Mouse (Mus musculus) midbrain, embryonic 15.5 days (tissue): ENCODE measurements around the gene S100a5. TPM values are rescaled to one million over a fixed set of nuclear protein-coding genes. Genes with fewer than 3 reads are reported as not detected.

Experiments
- ATAC-seq: fragments of 200-750 bp; cut with Nextera tagmentation; replicated peaks from 2 replicates; pipeline ENCODE4 v1.8.0; 2017; ENCODE audit warnings: moderate TSS enrichment
- H3K27ac ChIP-seq: fragments of 300-500 bp; sonication (generic); 2 replicates; pipeline ENCODE4 v1.5.1; 2015; ENCODE audit warnings: mild to moderate bottlenecking, inconsistent platforms
- H3K27me3 ChIP-seq: fragments of 300-500 bp; sonication (generic); replicated peaks from 2 replicates; pipeline ENCODE4 v1.6.1; 2015; ENCODE audit warnings: inconsistent platforms
- H3K36me3 ChIP-seq: fragments of 300-500 bp; sonication (generic); replicated peaks from 2 replicates; pipeline ENCODE4 v1.6.1; 2015; ENCODE audit warnings: inconsistent platforms
- H3K4me1 ChIP-seq: fragments of 300-500 bp; sonication (generic); 2 replicates; pipeline ENCODE4 v1.6.1; 2015; ENCODE audit warnings: inconsistent platforms
- H3K4me2 ChIP-seq: fragments of 300-500 bp; sonication (generic); 2 replicates; pipeline ENCODE4 v1.6.1; 2015; ENCODE audit warnings: inconsistent platforms, mild to moderate bottlenecking, moderate library complexity
- H3K4me3 ChIP-seq: fragments of 300-500 bp; sonication (generic); 2 replicates; pipeline ENCODE4 v1.5.1; 2015; ENCODE audit warnings: mild to moderate bottlenecking, inconsistent platforms
- H3K9ac ChIP-seq: fragments of 300-500 bp; sonication (generic); 2 replicates; pipeline ENCODE4 v1.6.1; 2015; ENCODE audit warnings: mild to moderate bottlenecking, inconsistent platforms
- H3K9me3 ChIP-seq: fragments of 300-500 bp; sonication (generic); 2 replicates; pipeline ENCODE4 v1.6.1; 2016; ENCODE audit warnings: inconsistent platforms
- whole genome bisulfite sequencing: fragments of 180-500 bp; shearing (Covaris S2); methylation state at CpG from one replicate; pipeline ENCODE4 v1.1.7; 2015; ENCODE audit warnings: mixed read lengths; 5-methylcytosine and 5-hydroxymethylcytosine counted together
- polyA plus RNA-seq: library from polyadenylated mRNA; unstranded; fragments of >200 nt; fragmentation: Nextera tagmentation; extraction: Ambion mirVana; gene quantifications from 2 replicates; pipeline ENCODE4 v1.2.1, GENCODE M21; 2015

S100a5 gene
- polyA plus RNA-seq, 1 experiment from 2014 or later = not detected

GRCm38 (mm10) chr3:90603623-90604022, 4.7 kb upstream of the S100a5 start, which contains the start of gene S100a4:
Gene S100a4 (plus strand): TSS chr3:90603771.
- H3K4me1 ChIP-seq = no peaks in the 10 kb centered on the region
- H3K36me3 ChIP-seq = no peaks in the 10 kb centered on the region
- H3K9ac ChIP-seq = no peak within 1 kb of the TSS
- H3K27ac ChIP-seq = no peak within 1 kb of the TSS
- 64% methylated on average over 3 of the region's 3 CpGs for WGBS
- H3K4me3 ChIP-seq = no peak within 1 kb of the TSS
- no peaks in the 10 kb centered on the region for H3K27me3 ChIP-seq
- no peak within 1 kb of the TSS for H3K4me2 ChIP-seq
- H3K9me3 ChIP-seq = no peaks in the 10 kb centered on the region
- ATAC-seq = no peak

DNA sequence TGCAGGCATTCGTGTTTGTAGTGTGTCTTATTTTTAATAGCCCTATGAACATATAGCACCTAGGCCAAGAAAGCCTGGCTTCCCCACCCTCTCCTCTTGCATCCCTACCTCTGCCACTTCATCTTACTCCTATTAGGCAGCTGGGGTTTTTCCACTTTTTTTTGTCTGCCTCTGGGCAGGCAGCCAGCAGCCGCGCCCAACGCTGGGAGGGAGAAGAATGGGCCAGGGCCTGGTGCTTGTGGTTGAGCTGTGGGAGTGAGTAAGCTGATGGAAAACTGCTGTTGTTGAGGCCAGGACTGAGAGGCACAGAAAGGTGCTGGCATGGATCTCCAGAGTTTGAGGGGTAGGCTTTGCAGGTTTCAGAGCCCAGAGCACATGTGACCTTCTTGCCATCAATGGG, 3.9 kb upstream of the S100a5 start:
- Histone ChIP-seq H3K9ac (no peak overlapping the region), H3K27me3 (no peaks in the 10 kb centered on the region), H3K36me3 (no peaks in the 10 kb centered on the region), H3K4me2 (no peak overlapping the region), H3K4me3 (no peak overlapping the region), H3K9me3 (no peaks in the 10 kb centered on the region), H3K27ac (no peak overlapping the region), H3K4me1 (no peaks in the 10 kb centered on the region)
- ATAC-seq = 0 out of 2 replicates have a peak, but pooled peaks have one; percentile 14
- 64% methylated on average over 4 of the region's 4 CpGs for whole genome bisulfite sequencing

- H3K4me3 ChIP-seq = no peak overlapping the region
- 83% methylated on average over 3 of the region's 3 CpGs for WGBS
Measured at GRCm38 (mm10) chr3:90605049-90605448, 3.3 kb upstream of the S100a5 start.

GRCm38 (mm10) chr3:90605736-90606135, 2.6 kb upstream of the S100a5 start:
- 87% methylated on average over 2 of the region's 2 CpGs for WGBS
- no peak for ATAC-seq

More at GRCm38 (mm10) chr3:90605049-90605448, 3.3 kb upstream of the S100a5 start:
- H3K4me2 ChIP-seq = no peak overlapping the region
- no peaks in the 10 kb centered on the region for H3K36me3 ChIP-seq
- H3K27ac ChIP-seq = no peak overlapping the region
- ATAC-seq = no peak
- H3K9me3 ChIP-seq = no peaks in the 10 kb centered on the region
- H3K27me3 ChIP-seq = no peaks in the 10 kb centered on the region
- no peaks in the 10 kb centered on the region for H3K4me1 ChIP-seq
- H3K9ac ChIP-seq = no peak overlapping the region

DNA sequence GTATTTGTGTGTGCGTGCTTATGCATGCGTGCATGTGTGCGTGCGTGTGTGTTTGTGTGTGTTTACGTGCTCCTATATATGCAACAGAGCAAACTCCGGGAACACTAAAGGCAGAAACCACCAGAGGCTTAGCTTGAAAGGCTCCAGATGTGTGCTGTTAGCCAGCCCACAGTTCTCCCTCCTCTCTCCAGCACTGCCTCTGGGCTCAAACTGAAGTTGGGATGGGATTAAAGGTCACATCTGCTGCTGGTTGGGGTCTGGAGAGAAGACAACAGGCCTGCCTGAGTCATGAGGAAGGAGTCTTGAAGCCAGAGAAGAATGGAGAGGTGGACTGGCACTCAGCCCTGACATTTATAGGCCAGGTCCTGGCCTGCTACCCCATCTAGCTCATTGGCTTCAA, 2.1 kb upstream of the S100a5 start:
- Histone ChIP-seq H3K4me1 (no peaks in the 10 kb centered on the region), H3K4me3 (no peak overlapping the region), H3K36me3 (no peaks in the 10 kb centered on the region), H3K27me3 (no peaks in the 10 kb centered on the region), H3K4me2 (no peak overlapping the region), H3K9ac (no peak overlapping the region), H3K9me3 (no peaks in the 10 kb centered on the region), H3K27ac (no peak overlapping the region)
- WGBS = 90% methylated on average over 6 of the region's 6 CpGs
- no peak for ATAC-seq

More at GRCm38 (mm10) chr3:90605736-90606135, 2.6 kb upstream of the S100a5 start:
- Histone ChIP-seq H3K4me1 (no peaks in the 10 kb centered on the region), H3K9me3 (no peaks in the 10 kb centered on the region), H3K4me2 (no peak overlapping the region), H3K4me3 (no peak overlapping the region), H3K27ac (no peak overlapping the region), H3K36me3 (no peaks in the 10 kb centered on the region), H3K27me3 (no peaks in the 10 kb centered on the region), H3K9ac (no peak overlapping the region)

- H3K4me2 ChIP-seq = no peak overlapping the region
- 90% methylated on average over 3 of the region's 3 CpGs for WGBS
Measured at GRCm38 (mm10) chr3:90607361-90607760, 962 bp upstream of the S100a5 start.

GRCm38 (mm10) chr3:90609102-90609501, 779 bp downstream of the S100a5 start:
- Histone ChIP-seq H3K27ac (no peak overlapping the region), H3K4me1 (peaks cover 7% of the 10 kb centered on the region), H3K9ac (no peak overlapping the region), H3K4me2 (no peak overlapping the region), H3K4me3 (no peak overlapping the region), H3K27me3 (peaks cover 4% of the 10 kb centered on the region), H3K36me3 (no peaks in the 10 kb centered on the region), H3K9me3 (no peaks in the 10 kb centered on the region)
- ATAC-seq = no peak

More at GRCm38 (mm10) chr3:90607361-90607760, 962 bp upstream of the S100a5 start:
- H3K27ac ChIP-seq = no peak overlapping the region
- no peaks in the 10 kb centered on the region for H3K36me3 ChIP-seq
- ATAC-seq = no peak
- H3K9ac ChIP-seq = no peak overlapping the region
- no peaks in the 10 kb centered on the region for H3K4me1 ChIP-seq
- H3K4me3 ChIP-seq = no peak overlapping the region
- no peaks in the 10 kb centered on the region for H3K9me3 ChIP-seq
- H3K27me3 ChIP-seq = no peaks in the 10 kb centered on the region

DNA sequence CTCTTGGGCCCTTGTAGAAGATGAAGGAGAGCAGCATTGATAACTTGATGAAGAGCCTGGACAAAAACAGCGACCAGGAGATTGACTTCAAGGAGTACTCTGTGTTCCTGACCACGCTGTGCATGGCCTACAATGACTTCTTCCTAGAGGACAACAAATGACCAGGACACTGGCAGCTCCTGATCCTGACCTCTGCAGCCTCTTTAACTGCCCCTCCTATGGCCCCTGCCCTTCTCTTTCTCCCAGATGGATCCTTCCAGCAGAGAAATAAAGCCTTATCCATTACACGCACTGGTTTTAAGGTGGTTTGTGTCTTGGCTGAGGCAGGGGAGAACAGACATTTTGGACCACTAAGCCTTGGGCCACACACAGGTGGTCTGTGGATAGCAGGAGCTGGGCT, 3.2 kb downstream of the S100a5 start:
- H3K4me1 ChIP-seq = peaks cover 7% of the 10 kb centered on the region
- no peaks in the 10 kb centered on the region for H3K9me3 ChIP-seq
- WGBS = 91% methylated on average over 3 of the region's 3 CpGs
- peaks cover 4% of the 10 kb centered on the region for H3K27me3 ChIP-seq
- no peak for ATAC-seq
- no peak overlapping the region for H3K4me2 ChIP-seq
- no peak overlapping the region for H3K27ac ChIP-seq
- no peak overlapping the region for H3K9ac ChIP-seq
- H3K4me3 ChIP-seq = no peak overlapping the region
- no peaks in the 10 kb centered on the region for H3K36me3 ChIP-seq

- Histone ChIP-seq H3K4me3 (no peak overlapping the region), H3K9me3 (no peaks in the 10 kb centered on the region), H3K4me2 (no peak overlapping the region), H3K36me3 (no peaks in the 10 kb centered on the region), H3K4me1 (peaks cover 7% of the 10 kb centered on the region), H3K9ac (no peak overlapping the region), H3K27ac (no peak overlapping the region), H3K27me3 (peaks cover 4% of the 10 kb centered on the region)
- no peak for ATAC-seq
- WGBS = 69% methylated on average over 4 of the region's 4 CpGs
Measured at GRCm38 (mm10) chr3:90612061-90612460, 3.7 kb downstream of the S100a5 start.

- peaks cover 4% of the 10 kb centered on the region for H3K27me3 ChIP-seq
Measured at GRCm38 (mm10) chr3:90612728-90613291, 4.5 kb downstream of the S100a5 start, which contains the start of gene S100a6. Gene S100a6 (plus strand): TSS chr3:90612882.

GRCm38 (mm10) chr3:90613461-90614147, 5.3 kb downstream of the S100a5 start:
- ATAC-seq = no peak
- H3K27me3 ChIP-seq = peaks cover 4% of the 10 kb centered on the region
- 68% methylated on average over 7 of the region's 7 CpGs for WGBS
- H3K4me1 ChIP-seq = peaks cover 7% of the 10 kb centered on the region
- no peak overlapping the region for H3K9ac ChIP-seq
- H3K4me2 ChIP-seq = peak overlapping the region; percentile 61; the same call in 1 of the 2 replicates
- no peaks in the 10 kb centered on the region for H3K9me3 ChIP-seq
- H3K4me3 ChIP-seq = no peak overlapping the region
- H3K36me3 ChIP-seq = no peaks in the 10 kb centered on the region
- no peak overlapping the region for H3K27ac ChIP-seq

More at GRCm38 (mm10) chr3:90612728-90613291, 4.5 kb downstream of the S100a5 start, which contains the start of gene S100a6:
- no peaks in the 10 kb centered on the region for H3K9me3 ChIP-seq
- H3K36me3 ChIP-seq = no peaks in the 10 kb centered on the region
- H3K4me1 ChIP-seq = peaks cover 7% of the 10 kb centered on the region
- whole genome bisulfite sequencing = 1% methylated on average over 23 of the region's 23 CpGs
- no peak within 1 kb of the TSS for H3K27ac ChIP-seq
- H3K9ac ChIP-seq = no peak within 1 kb of the TSS
- peak within 1 kb of the TSS; percentile 30 for H3K4me3 ChIP-seq
- ATAC-seq = peak; percentile 68
- H3K4me2 ChIP-seq = peak within 1 kb of the TSS; percentile 61

GRCm38 (mm10) chr3:90614148-90614530, 5.8 kb downstream of the S100a5 start:
- 86% methylated on average over 6 of the region's 6 CpGs for WGBS
- Histone ChIP-seq H3K36me3 (no peaks in the 10 kb centered on the region), H3K4me2 (no peak overlapping the region), H3K4me1 (peaks cover 7% of the 10 kb centered on the region), H3K27me3 (peaks cover 4% of the 10 kb centered on the region), H3K9me3 (no peaks in the 10 kb centered on the region), H3K4me3 (no peak overlapping the region), H3K9ac (no peak overlapping the region), H3K27ac (no peak overlapping the region)
- no peak for ATAC-seq
